Mouse (Mus musculus) stomach, embryonic 16.5 days (tissue): ENCODE results near the gene Prss32. TPM values are rescaled to one million over a fixed set of nuclear protein-coding genes. Genes with fewer than 3 reads are reported as not detected.
"Not testable (repeated sequence)": the region's sequence is repeated elsewhere in the genome, so short reads cannot be mapped to it uniquely, and the experiment has no call there.

Experiments
- ATAC-seq: fragments of 200-750 bp; cut with Nextera tagmentation; 2 replicates; pipeline ENCODE4 v1.8.0; 2017; ENCODE audit warnings: moderate number of reproducible peaks, moderate TSS enrichment; ENCODE audit not compliant: insufficient read depth, low FRiP score
- H3K27ac ChIP-seq: fragments of 300-500 bp; sonication (generic); 2 replicates; pipeline ENCODE4 v1.5.1; 2014; ENCODE audit warnings: low read length
- H3K27me3 ChIP-seq: fragments of 300-500 bp; sonication (generic); 2 replicates; pipeline ENCODE4 v1.6.1; 2014; ENCODE audit warnings: low read length, control low read depth, mixed read lengths; ENCODE audit not compliant: control insufficient read depth, insufficient read depth
- H3K36me3 ChIP-seq: fragments of 300-500 bp; sonication (generic); 2 replicates; pipeline ENCODE4 v1.6.1; 2014; ENCODE audit warnings: low read length; ENCODE audit not compliant: control insufficient read depth, insufficient read depth
- H3K4me1 ChIP-seq: fragments of 300-500 bp; sonication (generic); 2 replicates; pipeline ENCODE4 v1.6.1; 2014; ENCODE audit warnings: low read length, control low read depth, mixed read lengths; ENCODE audit not compliant: control insufficient read depth, insufficient read depth
- H3K4me2 ChIP-seq: fragments of 300-500 bp; sonication (generic); 2 replicates; pipeline ENCODE4 v1.6.1; 2014; ENCODE audit warnings: low read depth, low read length, mixed read lengths
- H3K4me3 ChIP-seq: fragments of 300-500 bp; sonication (generic); replicated peaks from 2 replicates; pipeline ENCODE4 v1.5.1; 2014; ENCODE audit warnings: mild to moderate bottlenecking, low read length
- H3K9ac ChIP-seq: fragments of 300-500 bp; sonication (generic); 2 replicates; pipeline ENCODE4 v1.6.1; 2014; ENCODE audit warnings: low read length
- H3K9me3 ChIP-seq: fragments of 300-500 bp; sonication (generic); replicated peaks from 2 replicates; pipeline ENCODE4 v1.6.1; 2016; ENCODE audit warnings: low read length, control low read depth; ENCODE audit not compliant: control insufficient read depth
- WGBS: fragments of 180-500 bp; shearing (Covaris S2); extraction: QIAGEN DNeasy Blood & Tissue Kit; methylation state at CpG from one replicate; pipeline ENCODE4 v1.1.7; 2014; 5-methylcytosine and 5-hydroxymethylcytosine counted together
- microRNA-seq: library from miRNA; unstranded; fragments of <30 nt; microRNA quantifications from one replicate; pipeline ENCODE4, GENCODE M21; 2016
- polyA plus RNA-seq: library from polyadenylated mRNA; unstranded; fragments of >200 nt; fragmentation: Nextera tagmentation; extraction: Ambion mirVana; gene quantifications from 2 replicates; pipeline ENCODE4 v1.2.1, GENCODE M21; 2015

Gene Prss32
- polyA plus RNA-seq, 1 experiment from 2014 or later: 7.8 TPM

DNA sequence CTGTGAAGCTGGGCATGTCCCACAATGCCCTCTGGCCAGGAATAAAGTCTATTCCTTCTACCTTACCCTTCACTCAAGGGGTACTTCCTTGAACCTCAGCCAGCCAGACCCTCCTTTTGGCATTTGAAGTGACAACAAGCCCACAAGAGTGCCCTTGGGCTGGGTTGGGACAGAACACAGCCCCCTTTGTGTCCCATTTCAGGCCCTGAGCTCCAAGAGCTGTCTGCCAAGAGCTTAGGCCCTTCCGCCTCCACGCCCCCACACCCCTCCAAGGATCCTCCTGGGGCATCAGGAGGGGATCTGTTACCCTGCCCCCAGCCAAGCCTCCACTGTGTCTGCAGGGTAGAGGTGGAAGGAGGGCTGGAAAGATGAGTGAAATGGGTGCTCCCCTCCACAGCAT lies 33.5 kb downstream of the Prss32 start:
- no peak overlapping the region for H3K4me3 ChIP-seq
- peak; percentile 42; the same call in 1 of the 2 replicates for ATAC-seq
- no peaks in the 10 kb centered on the region for H3K4me1 ChIP-seq
- no peak overlapping the region for H3K27ac ChIP-seq
- no peaks in the 10 kb centered on the region for H3K9me3 ChIP-seq
- no peak overlapping the region for H3K4me2 ChIP-seq
- no peaks in the 10 kb centered on the region for H3K36me3 ChIP-seq
- no peak overlapping the region for H3K9ac ChIP-seq
- no peaks in the 10 kb centered on the region for H3K27me3 ChIP-seq
- 86% methylated on average over 2 of the region's 2 CpGs for WGBS

DNA sequence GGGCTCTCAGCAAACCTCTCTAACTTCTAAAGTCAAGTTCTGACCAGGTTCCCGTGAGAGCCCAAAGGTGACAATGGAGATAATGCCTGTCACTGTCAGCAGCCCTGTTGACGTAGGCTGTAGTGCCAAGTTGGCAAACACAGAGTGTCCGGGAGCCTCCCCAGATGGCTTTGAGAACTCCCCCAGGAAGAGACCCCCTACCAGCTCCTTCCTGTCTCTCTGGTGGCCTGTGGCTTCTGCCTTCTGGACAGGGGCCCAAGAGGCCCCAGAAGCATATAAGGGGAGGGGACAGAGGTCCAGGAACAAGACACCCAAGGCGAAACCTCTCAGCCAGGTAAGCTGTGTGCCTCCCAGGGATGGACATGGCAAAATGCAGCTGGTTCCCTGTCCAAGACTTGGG lies 36.9 kb downstream of the Prss32 start, which contains the start of the genes Dcpp1 and Dcpp2:
Dcpp1 (plus strand) TSS at position 301 of the 400 bp plus-strand sequence.
Dcpp2 (plus strand) TSS at position 305 of the 400 bp plus-strand sequence.
- WGBS: 61% methylated on average over 4 of the region's 4 CpGs
- H3K36me3 ChIP-seq, ATAC-seq, H3K9ac ChIP-seq, H3K9me3 ChIP-seq, H3K4me1 ChIP-seq, H3K27me3 ChIP-seq, H3K4me2 ChIP-seq, H3K27ac ChIP-seq, H3K4me3 ChIP-seq: not testable (repeated sequence)

Small RNA genes within 50 kb of the gene (microRNA-seq; reads per million reads assigned to microRNA genes)
- not detected for gene Mir5125

Other genes starting within 250 kb of the Prss32 start
- gene Zfp13, start 244.4 kb upstream of the Prss32 start, polyA plus RNA-seq: 11.5 and 11.8 TPM in 2 replicates
- gene Zscan10, start 243.0 kb upstream of the Prss32 start, polyA plus RNA-seq: 0.15 TPM in 1 of 2 replicates, not detected in the other
- gene Mmp25, start 198.6 kb upstream of the Prss32 start, polyA plus RNA-seq: 0.74 and 0.79 TPM in 2 replicates
- 19.6 and 26.1 TPM in 2 replicates for gene Bicdl2, start 183.3 kb upstream of the Prss32 start, polyA plus RNA-seq
- gene Hcfc1r1, start 170.3 kb upstream of the Prss32 start, polyA plus RNA-seq: 93.1 and 112 TPM in 2 replicates
- 37.0 and 38.5 TPM in 2 replicates for gene Thoc6, start 170.0 kb upstream of the Prss32 start, polyA plus RNA-seq
- gene Tnfrsf12a, start 166.4 kb upstream of the Prss32 start, polyA plus RNA-seq: 24.1 and 26.6 TPM in 2 replicates
- 69.6 and 70.6 TPM in 2 replicates for gene Cldn6, start 164.6 kb upstream of the Prss32 start, polyA plus RNA-seq
- gene Cldn9, start 159.8 kb upstream of the Prss32 start, polyA plus RNA-seq: 1.3 and 2.2 TPM in 2 replicates
- gene 1520401A03Rik, start 121.1 kb upstream of the Prss32 start, polyA plus RNA-seq: 0.23 TPM in 1 of 2 replicates, not detected in the other
- 40.9 and 43.3 TPM in 2 replicates for gene Pkmyt1, start 117.5 kb upstream of the Prss32 start, polyA plus RNA-seq
- gene Paqr4, start 103.0 kb upstream of the Prss32 start, polyA plus RNA-seq: 25.4 and 28.4 TPM in 2 replicates
- 0.45 and 0.67 TPM in 2 replicates for gene Kremen2, start 98.0 kb upstream of the Prss32 start, polyA plus RNA-seq
- gene Flywch1, start 72.3 kb upstream of the Prss32 start, polyA plus RNA-seq: 43.3 and 47.0 TPM in 2 replicates
- 19.4 and 19.8 TPM in 2 replicates for gene Flywch2, start 57.8 kb upstream of the Prss32 start, polyA plus RNA-seq
- gene Srrm2, start 53.3 kb upstream of the Prss32 start, polyA plus RNA-seq: 334 and 350 TPM in 2 replicates
- 906 and 920 TPM in 2 replicates for gene Elob, start 14.7 kb upstream of the Prss32 start, polyA plus RNA-seq
- gene Prss33, start 7.8 kb upstream of the Prss32 start, polyA plus RNA-seq: 0.21 TPM in 1 of 2 replicates, not detected in the other
- gene Prss41, start 317 bp downstream of the Prss32 start, polyA plus RNA-seq: 2.6 and 3.3 TPM in 2 replicates
- gene Prss21, start 24.2 kb downstream of the Prss32 start, polyA plus RNA-seq: not detected in 2 replicates
- not detected in 2 replicates for gene Dcpp1, start 37.0 kb downstream of the Prss32 start, polyA plus RNA-seq
- not detected in 2 replicates for gene Dcpp2, start 37.0 kb downstream of the Prss32 start, polyA plus RNA-seq
- gene Dcpp3, start 73.6 kb downstream of the Prss32 start, polyA plus RNA-seq: not detected in 2 replicates
- not detected in 2 replicates for gene Sbp, start 97.8 kb downstream of the Prss32 start, polyA plus RNA-seq
- not detected in 2 replicates for gene Sbpl, start 111.4 kb downstream of the Prss32 start, polyA plus RNA-seq
- 0.18 and 0.21 TPM in 2 replicates for gene Prss30, start 136.7 kb downstream of the Prss32 start, polyA plus RNA-seq
- 4.2 and 6.7 TPM in 2 replicates for gene Prss22, start 154.2 kb downstream of the Prss32 start, polyA plus RNA-seq
- 19.0 and 30.0 TPM in 2 replicates for gene Prss27, start 194.3 kb downstream of the Prss32 start, polyA plus RNA-seq
- gene Kctd5, start 229.6 kb downstream of the Prss32 start, polyA plus RNA-seq: 54.8 and 56.2 TPM in 2 replicates